Mouse (Mus musculus) left cerebral cortex, postnatal 14 days (tissue): Measurements from ENCODE around the gene Pdpk1. TPM values are rescaled to one million over a fixed set of nuclear protein-coding genes. Genes with fewer than 3 reads are reported as not detected.

Experiments used
- DNase-seq, 2 experiments: peaks; one replicate each; pipeline ENCODE4 v3.0.0; 2021 to 2022; ENCODE audit warnings: low spot score in 2 of 2, mixed read lengths in 1 of 2
- intact Hi-C: fragments of 180-260 bp; cut with DNase I; formaldehyde crosslinking; loops from one replicate; pipeline ENCODE4 v1.15.1; 2025
- total RNA-seq, 2 experiments: library from RNA; stranded (reverse); gene quantifications; 2 replicates each; pipeline ENCODE4 v1.2.3; 2021

Gene Pdpk1
- total RNA-seq, 2 experiments from 2014 or later: 89.4 to 95.5 TPM

DNA sequence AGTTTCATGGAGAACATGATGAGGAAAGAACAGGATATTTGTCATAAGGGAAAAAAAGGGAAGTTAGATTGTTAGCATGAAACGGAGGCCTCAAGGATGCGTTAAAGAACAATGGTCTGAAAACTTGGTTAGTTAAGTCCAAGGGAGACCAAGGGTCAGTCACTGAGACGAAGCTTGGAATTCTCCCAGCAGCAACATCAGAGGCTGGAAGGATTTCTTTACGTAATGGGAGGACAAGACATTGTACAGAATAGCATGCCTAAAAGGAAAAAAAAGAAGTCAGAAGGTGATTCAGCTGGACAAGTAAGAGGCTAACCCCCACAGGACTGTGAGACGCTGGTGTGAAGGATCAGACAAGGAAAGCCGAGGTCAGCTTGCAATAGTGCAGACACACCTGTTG, 16.4 kb upstream of the Pdpk1 start:
- no peak for DNase-seq

DNA sequence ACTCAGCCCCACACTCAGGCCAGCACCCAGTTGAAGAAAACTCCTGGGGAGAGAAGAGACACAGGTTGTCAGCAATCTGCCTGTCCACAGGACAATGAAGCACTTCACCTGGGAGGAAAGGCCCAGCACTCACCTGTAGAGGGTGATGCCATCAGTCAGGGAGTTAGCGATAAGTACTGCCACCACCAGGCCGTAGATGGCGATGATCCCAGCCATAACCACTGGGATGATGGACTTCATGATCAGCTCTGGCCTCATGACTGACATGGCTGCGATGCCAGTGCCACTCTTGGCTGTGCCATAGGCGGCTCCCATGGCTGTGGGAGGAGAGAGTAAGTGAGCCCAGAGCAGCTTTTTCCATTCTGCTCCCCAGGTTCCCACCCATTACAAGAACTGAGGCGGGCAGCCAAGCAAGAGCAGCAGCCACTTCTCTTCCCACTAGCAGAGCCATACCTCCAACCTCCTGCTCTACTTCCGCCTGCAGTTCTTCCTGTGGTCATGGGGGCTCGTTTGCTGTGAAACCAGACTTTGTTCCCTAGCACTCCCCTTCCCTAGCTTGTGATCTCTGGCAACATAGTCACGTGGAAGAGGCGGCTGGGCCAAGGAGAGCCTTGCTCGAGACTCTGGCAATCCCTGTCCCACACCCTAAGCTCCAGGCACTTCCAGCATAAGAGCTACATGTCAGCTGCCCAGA, 14.0 kb upstream of the Pdpk1 start:
- no peak for DNase-seq

More for the DNA sequence above, 16.4 kb upstream of the Pdpk1 start:
- intact Hi-C loops: loop anchor here (5.0 kb wide), 1 partner anchor 40 kb away; the partner anchor contains the start of genes Ntn3 and Tbc1d24

DNA sequence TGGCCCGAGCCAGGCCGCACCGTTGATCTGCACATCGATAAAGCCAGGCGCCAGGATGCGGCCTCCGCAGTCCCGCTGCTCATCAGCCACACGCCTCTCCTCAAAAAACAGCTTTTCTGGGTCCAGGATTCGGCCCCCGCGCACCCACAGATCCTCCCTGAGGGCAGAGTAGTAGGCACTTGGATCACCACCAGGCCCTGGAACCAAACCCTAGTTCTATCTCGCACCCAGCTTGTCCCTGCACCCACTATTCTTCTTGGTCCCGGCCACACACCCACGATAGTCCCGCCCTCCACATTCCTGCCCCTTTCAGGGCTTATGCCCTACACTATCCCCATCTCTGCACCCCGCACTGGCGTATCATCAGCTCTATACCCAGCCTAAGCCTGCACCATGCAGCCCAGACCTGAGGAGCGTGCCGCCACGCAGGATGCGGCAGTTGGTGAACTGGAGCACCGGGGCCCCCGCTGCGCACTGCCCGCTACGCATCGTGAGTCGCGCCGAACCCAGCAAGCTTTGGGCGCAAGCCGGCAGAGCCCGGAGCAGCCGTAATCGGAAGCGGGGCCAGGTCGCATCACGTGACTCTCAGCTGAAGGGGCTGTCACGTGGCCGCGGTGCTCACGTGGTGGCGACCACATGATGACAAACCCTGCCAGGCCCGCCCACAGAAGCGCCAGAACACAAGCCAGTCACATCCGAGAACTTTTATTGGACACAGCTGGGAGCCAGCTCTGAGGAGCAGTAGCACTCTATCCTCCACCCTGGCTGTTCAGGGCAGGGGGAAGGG, 12.6 kb upstream of the Pdpk1 start, which contains the start of gene Amdhd2:
Gene Amdhd2, minus strand, starts transcription at position 591 of the 787 bp plus-strand sequence.
- intact Hi-C loops: no loop called here
- DNase-seq: peak; percentile 99 to 100

More for the DNA sequence above, 14.0 kb upstream of the Pdpk1 start:
- intact Hi-C loops: loop anchor here (5.0 kb wide), 1 partner anchor 43 kb away; the partner anchor contains the start of genes Ntn3 and Tbc1d24

DNA sequence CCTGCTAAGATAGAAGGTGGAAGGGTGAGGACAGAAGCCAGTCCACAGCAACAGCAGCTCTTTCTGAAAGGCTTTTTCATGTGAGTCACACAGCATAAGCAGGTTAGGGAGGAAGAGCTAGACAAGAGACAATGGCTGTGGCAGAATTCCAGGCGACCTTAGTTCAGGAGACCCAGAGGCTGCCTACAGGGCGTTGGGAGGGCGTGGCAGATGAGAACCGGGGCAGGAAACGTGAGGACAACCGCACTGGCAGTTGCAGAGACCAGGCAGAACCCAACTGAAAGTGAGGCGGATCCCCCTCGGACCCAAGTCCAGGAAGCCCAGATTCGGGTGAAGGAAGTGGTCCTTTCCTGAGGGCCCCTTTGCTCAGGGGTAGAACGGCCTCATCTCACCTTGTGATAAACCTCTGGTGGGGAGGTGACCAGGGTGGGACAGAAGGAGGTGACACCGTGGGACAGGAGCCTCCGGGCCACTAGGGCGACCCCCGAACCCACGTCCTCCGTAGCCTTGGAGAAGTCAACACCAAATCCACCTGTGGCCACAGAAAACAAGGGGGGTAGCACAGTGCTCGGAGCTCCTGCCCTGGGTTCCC, 12.0 kb upstream of the Pdpk1 start:
- intact Hi-C loops: no loop called here
- DNase-seq: no peak

DNA sequence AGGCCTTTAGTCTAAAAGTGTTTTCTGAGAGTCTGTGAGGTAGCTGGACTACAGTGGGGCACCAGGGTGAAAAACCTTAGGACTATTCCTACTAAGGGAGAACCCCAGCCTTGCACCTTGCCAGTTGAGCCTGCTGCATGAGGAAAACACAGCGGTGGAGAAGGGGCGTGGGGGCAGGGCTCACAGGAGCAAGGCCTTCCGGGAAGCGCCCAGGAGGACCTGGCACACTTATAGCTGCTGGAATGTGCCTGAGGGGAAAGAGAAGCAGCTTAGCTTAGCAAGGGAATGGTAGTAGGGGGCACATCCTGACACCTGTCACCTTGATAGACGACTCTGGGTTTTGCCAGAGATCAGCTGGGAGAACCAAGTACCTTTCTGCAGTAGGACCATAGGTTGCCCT, 10.7 kb upstream of the Pdpk1 start:
- intact Hi-C loops: no loop called here
- no peak for DNase-seq

- intact Hi-C loops: no loop called here
- no peak for DNase-seq
Measured at GRCm38 (mm10) chr17:24157526-24157925, 6.8 kb upstream of the Pdpk1 start.

DNA sequence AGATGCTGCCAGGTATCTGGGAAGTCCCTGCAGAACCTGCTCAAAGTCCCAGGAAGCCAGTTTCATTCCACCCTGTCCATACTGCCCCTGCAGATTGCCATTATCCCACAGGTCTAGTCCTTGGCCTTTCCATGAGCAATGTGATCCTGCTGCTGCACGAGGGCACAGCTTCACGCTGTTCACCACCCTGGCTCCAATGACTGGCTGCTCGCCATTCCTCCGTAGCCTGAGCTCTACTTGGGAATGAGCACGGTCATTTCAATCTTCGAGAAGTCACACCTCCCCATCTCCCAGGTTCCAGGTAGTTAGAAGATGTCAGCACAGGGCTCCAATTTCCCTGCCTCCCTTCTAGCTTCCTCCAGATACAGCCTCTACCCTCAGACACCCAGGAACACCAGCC, 6.4 kb upstream of the Pdpk1 start:
- intact Hi-C loops: no loop called here
- no peak for DNase-seq

DNA sequence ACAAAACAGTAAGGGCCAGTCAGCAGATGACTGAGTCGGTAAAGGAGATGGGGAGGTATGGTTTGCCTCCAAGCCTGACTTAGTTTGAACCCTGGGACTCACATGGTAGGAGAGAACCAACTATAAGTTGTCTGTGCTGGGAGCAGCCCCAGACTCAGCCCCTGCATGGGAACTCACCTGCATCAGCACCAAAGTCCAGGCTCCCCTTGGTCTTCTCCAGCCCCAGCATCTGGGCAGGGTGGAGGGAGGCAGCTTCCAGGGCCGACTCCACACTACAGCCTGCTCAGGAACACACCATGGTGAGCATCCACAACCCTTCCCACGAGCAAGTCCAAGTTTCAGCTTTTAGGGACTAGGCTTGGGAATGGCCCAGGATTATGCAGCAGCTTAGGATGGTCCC, 5.7 kb upstream of the Pdpk1 start:
- no peak for DNase-seq
- intact Hi-C loops: no loop called here

GRCm38 (mm10) chr17:24155742-24156141, 5.0 kb upstream of the Pdpk1 start:
- DNase-seq: no peak
- intact Hi-C loops: no loop called here

DNA sequence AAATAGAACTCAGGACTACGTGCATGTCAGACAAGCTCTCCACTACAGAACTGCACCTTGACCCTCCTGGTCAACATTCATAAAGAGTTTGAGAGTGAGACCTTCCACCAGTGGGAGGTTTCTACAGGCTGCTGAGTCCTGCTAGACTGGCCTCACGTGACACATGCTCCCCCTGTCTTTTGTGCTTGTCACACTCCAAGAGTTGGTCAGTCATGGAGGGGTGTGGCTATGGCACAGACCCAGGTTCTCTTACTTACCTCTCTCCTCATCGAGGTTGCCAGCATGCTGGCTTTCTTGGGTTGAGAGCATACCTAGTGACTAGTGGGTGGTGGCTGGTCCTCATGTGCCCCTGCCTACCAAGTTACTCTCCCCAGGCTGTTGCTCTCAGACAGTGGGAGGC, 3.7 kb upstream of the Pdpk1 start:
- intact Hi-C loops: no loop called here
- no peak for DNase-seq

- DNase-seq: peak; percentile 75 to 79
- intact Hi-C loops: no loop called here
Measured at GRCm38 (mm10) chr17:24151890-24152563, 1.3 kb upstream of the Pdpk1 start.

- intact Hi-C loops: no loop called here
- DNase-seq: no peak
Measured at GRCm38 (mm10) chr17:24151382-24151781, 658 bp upstream of the Pdpk1 start.

DNA sequence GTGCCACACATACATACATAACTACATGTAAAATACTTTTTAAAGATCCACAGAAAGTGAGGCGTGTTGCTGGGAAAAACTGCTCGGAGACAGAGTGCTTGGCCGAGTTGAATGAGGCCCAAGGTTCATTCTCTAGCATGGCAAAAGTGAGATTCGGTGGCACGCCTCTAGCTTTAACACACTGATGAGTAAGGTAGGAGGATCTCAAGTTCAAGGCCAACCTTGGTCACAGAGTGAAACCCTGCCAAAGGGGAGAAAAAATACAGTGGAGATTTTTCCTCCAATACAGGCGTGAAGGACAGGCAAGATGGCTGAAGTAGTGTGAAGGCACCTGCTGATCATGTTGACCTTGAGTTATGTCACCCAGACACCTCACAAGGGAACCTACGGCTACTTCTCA, 1.3 kb downstream of the Pdpk1 start:
- intact Hi-C loops: no loop called here
- no peak for DNase-seq

DNA sequence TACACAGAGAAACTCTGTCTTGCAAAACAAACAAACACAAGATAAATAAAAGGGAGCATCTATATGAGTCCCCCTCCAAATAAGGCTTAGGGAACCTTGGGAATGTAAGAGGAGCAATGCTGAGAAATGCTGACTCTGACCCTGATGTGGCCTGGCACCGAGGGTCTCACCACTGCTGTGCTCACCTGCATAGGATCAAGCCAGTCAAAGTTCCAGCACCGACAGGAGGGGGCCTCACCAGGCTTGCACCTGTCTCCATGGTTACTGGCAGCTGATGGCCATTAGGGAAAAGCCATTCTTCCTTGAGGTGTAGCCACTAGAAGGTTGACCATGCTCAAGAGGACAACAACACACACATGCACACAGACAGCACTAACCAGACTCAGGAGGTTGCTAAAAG, 7.8 kb downstream of the Pdpk1 start:
- intact Hi-C loops: loop anchor here (5.0 kb wide), 2 partner anchors 71 to 209 kb away; partner anchors contain the start of genes Abca17, Abca3 and Kctd5

GRCm38 (mm10) chr17:24141425-24141920, 9.3 kb downstream of the Pdpk1 start:
- peak; percentile 98 for DNase-seq
- intact Hi-C loops: loop anchor here (5.0 kb wide), 2 partner anchors 69 to 211 kb away; partner anchors contain the start of genes Abca17, Abca3 and Kctd5

More for the DNA sequence above, 7.8 kb downstream of the Pdpk1 start:
- no peak for DNase-seq

- DNase-seq: no peak
- intact Hi-C loops: loop anchor here (5.0 kb wide), 2 partner anchors 69 to 211 kb away; partner anchors contain the start of genes Abca17, Abca3 and Kctd5
Measured at GRCm38 (mm10) chr17:24140845-24141424, 9.8 kb downstream of the Pdpk1 start.

- no peak for DNase-seq
- intact Hi-C loops: loop anchor here (5.0 kb wide), 2 partner anchors 68 to 212 kb away; partner anchors contain the start of genes Abca17, Abca3 and Kctd5
Measured at GRCm38 (mm10) chr17:24139968-24140367, 10.8 kb downstream of the Pdpk1 start.

- intact Hi-C loops: no loop called here
- no peak for DNase-seq
Measured at GRCm38 (mm10) chr17:24139256-24139655, 11.5 kb downstream of the Pdpk1 start.
